Mouse (Mus musculus) thymus, postnatal 25 days (tissue): Measurements from ENCODE around the gene Dync1i1.
"Not testable (repeated sequence)": the region's sequence is repeated elsewhere in the genome, so short reads cannot be mapped to it uniquely, and the experiment has no call there.

Experiments
- DNase-seq: peaks from one replicate; pipeline ENCODE4 v3.0.0; 2022

The Dync1i1 gene

DNA sequence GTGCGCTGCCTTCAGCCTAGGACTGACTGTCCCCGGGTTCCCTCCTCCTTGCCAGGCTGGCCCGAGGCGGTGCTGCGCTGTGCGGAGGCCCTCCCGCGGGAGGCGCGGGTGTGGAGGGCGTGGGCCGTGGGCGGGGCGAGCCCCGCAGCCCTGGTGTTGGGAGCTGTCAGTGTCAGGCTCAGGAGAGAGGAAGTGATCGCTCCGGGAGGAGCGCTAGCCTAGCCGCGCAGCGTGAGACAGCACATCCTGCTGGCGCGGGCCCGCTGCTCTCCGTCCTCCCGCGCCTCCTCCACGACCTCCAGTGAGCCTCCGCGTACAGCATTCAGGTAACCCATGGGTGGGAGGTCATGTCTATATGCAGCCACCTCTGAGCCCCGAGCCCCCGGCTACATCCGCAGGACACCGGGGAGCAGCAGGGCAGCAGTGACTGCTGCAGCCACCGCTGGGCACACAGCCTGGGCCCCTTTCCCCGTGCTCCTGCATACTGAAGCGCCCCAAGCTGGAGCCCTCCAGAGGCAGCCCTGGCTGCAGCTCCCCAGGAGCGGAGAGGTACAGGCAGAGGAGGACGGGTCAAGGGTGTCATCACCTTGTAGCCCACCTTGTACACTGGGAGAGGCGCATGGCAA, at the start of gene Dync1i1:
TSS of gene Dync1i1 (plus strand) at position 29 of the 626 bp plus-strand sequence.
- no peak for DNase-seq

DNA sequence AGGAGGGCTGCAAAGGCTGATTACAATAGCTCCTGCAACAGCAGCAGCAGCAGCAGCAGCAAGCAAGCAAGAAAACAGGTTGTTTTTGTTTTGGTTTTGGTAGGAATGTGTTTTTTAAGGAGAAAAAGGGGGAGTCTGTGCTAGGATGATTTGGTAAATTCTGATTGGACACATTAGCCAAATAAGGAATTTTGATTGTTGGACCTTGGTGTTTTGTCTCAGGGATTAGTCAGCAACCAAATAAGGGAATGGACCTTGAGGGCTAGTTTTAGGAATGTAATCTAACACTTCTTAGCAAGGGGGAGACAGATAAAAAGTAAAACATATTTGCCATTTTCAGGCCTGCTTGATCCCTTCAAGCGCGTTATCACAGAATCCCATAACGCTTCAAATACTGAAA, 45.7 kb upstream of the Dync1i1 start:
- DNase-seq: no peak

GRCm38 (mm10) chr6:5701826-5702225, 23.6 kb upstream of the Dync1i1 start:
- DNase-seq: no peak

DNA sequence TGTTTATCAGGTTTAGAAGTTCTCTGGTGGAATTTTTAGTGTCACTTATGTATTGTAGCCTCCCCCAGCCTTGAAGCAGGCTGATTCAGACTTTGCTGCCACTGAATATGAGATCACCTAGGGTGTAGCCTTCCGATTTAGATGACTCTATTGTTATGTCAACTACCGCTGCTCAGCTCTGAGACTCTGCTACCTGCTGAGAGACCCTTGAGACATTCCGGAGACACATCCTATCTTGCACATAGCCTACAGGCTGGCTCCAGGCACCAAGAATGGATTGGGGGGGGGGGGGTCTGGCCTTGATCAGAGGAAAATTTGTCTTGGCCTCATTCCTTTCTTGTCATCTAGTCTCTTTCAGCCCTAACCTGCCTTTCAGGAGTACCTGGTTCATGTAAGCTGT, 17.5 kb upstream of the Dync1i1 start:
- DNase-seq: not testable (repeated sequence)

- no peak for DNase-seq
Measured at GRCm38 (mm10) chr6:5710063-5710605, 15.3 kb upstream of the Dync1i1 start.

GRCm38 (mm10) chr6:5712620-5713019, 12.8 kb upstream of the Dync1i1 start:
- DNase-seq: no peak

DNA sequence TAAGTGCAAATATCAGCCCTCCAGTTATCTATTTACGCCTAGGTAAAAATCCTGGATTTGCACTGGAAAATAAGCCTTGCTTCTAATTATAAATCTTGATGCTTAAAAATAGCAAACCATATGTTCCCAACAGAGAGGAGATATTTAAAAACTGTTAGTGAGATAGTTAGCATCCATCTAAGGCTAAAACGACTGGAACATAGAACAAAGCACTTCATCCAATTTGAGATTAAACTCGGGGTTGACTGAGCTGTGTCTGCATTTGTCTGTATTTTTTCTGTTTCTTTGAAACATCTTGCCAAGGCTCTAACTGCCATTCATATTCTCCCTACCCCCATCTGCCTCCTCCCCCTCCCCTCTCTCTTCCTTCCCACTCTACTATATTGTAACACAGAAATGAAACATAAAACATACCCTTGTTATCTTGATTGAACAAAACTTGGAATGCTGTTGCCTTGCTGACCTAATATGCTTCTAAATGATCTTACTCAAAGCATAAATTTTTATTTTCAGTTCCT, 10.3 kb upstream of the Dync1i1 start:
- no peak for DNase-seq

- DNase-seq: no peak
Measured at GRCm38 (mm10) chr6:5718955-5719354, 6.5 kb upstream of the Dync1i1 start.

DNA sequence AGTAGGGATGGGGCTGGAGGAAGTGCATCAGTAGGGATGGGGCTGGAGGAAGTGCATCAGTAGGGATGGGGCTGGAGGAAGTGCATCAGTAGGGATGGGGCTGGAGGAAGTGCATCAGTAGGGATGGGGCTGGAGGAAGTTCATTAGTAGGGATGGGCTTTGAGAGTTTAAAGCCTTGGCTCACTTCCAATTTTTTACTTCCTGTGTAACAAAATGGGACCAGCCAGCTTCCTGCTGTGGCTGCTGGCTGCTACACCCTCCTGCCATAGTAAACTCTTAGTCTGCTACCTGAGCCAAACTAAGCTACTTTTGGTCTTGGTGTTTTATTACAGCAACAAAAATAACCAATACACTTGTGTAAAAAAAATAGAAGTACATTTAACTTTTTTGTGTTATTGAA, 4.7 kb upstream of the Dync1i1 start:
- not testable (repeated sequence) for DNase-seq

- DNase-seq: no peak
Measured at GRCm38 (mm10) chr6:5723986-5724385, 1.5 kb upstream of the Dync1i1 start.

DNA sequence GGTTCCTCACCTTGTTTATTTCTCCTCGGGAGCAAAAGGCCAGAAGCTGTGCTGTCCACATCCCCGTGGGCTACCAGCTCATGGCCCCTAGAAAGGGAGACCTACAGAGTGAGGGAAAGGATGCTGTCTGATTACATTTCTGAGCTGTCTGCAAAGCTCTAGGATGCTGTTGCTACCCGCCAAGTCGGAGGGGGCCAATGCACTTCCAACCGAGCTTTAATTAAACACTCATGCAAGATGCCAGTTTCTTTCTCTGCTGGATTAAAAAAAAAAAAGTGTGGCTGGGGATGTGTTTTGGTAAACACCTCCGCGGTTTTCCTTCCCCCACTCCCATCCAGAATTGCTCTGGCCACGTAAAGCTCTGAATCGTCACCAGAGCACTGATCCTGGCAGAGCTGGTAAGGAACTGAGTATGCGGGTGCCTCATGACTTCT, 815 bp downstream of the Dync1i1 start:
- no peak for DNase-seq

- DNase-seq: no peak
Measured at GRCm38 (mm10) chr6:5733217-5733616, 7.8 kb downstream of the Dync1i1 start.

GRCm38 (mm10) chr6:5734398-5734797, 9.0 kb downstream of the Dync1i1 start:
- DNase-seq: no peak

- no peak for DNase-seq
Measured at GRCm38 (mm10) chr6:5734862-5735261, 9.4 kb downstream of the Dync1i1 start.

GRCm38 (mm10) chr6:5739711-5740110, 14.3 kb downstream of the Dync1i1 start:
- DNase-seq: no peak

GRCm38 (mm10) chr6:5741395-5742032, 16.1 kb downstream of the Dync1i1 start:
- no peak for DNase-seq

- no peak for DNase-seq
Measured at GRCm38 (mm10) chr6:5750079-5750711, 24.8 kb downstream of the Dync1i1 start.

GRCm38 (mm10) chr6:5752128-5752527, 26.7 kb downstream of the Dync1i1 start:
- no peak for DNase-seq

- no peak for DNase-seq
Measured at GRCm38 (mm10) chr6:5752617-5753016, 27.2 kb downstream of the Dync1i1 start.

DNA sequence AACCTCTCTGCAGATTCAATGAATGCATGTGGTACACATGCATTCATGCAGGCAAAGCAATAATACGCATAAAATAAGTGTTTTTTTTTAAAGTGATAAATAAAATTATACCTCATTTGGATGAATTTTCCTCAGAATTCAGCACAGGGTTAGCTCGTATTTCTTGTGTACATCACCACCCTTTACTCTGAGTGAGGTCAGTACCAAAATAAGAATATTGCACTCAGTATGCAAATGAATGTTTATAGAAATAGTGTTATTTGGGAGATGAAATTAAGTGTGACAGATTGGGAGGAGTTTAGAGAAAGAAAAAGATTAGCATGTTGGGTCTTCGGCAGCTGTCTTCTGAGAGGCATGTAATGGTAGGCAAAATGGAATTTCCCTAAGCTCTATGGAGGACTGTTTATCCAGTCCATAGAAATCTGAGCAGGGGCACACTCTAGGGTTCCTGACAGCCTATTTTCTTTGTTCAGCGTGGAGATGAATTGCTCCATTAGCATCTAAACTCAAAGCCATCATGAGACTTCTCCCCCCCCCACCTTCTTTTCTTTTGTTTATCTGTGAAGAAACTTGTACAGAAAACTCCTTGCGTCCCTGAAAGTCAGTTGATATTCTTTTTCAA, 31.2 kb downstream of the Dync1i1 start:
- DNase-seq: no peak

- no peak for DNase-seq
Measured at GRCm38 (mm10) chr6:5762943-5763342, 37.5 kb downstream of the Dync1i1 start.

- DNase-seq: no peak
Measured at GRCm38 (mm10) chr6:5768576-5768975, 43.1 kb downstream of the Dync1i1 start.

GRCm38 (mm10) chr6:5770283-5770682, 44.8 kb downstream of the Dync1i1 start:
- no peak for DNase-seq
